Mouse (Mus musculus): ENCODE measurements at regions not wholly inside any gene's neighbourhood (a gene's known extent, or its start where the extent isn't known, plus 50 kb on each side); places are given as distances from the start of the nearest gene placed in this dataset.
A peak's percentile ranks its signal among the peaks of the same experiment; 100 is the strongest.

DNA sequence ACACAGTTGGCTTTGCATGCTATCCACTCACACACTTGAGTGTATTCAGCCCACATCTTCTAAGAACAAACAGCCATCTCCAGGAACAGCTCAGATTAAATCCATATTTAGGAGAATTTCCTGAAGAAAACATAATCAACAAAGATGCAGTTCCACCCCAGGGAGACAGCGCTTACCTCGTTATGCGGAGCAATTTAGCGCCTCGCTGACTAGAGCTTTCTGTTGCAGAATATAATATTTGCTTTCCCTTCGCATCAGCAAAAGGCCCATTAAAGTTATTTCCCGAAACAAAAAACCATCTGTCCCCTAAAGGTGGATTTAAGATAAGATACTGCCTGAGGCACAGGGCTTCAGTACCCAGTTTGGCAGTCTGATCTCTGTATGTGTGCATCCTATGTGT is 112.0 kb downstream of the Ndufa10 start:
- no peak for DNase-seq (ENCODE audit: extremely low spot score, low spot score)
- WGBS, result 87% methylated on average over 7 of the region's 7 CpGs
- Histone ChIP-seq H3K9me3 (no peaks in the 10 kb centered on the region), H3K4me1 (0 out of 2 replicates have a peak, but pooled peaks cover 10% of the 10 kb centered on the region), H3K36me3 (replicated peaks) (no peaks in the 10 kb centered on the region), H3K27me3 (ENCODE audit: poor library complexity, severe bottlenecking) (no peaks in the 10 kb centered on the region), H3K27ac (no peak overlapping the region), H3K4me3 (no peak overlapping the region)

DNA sequence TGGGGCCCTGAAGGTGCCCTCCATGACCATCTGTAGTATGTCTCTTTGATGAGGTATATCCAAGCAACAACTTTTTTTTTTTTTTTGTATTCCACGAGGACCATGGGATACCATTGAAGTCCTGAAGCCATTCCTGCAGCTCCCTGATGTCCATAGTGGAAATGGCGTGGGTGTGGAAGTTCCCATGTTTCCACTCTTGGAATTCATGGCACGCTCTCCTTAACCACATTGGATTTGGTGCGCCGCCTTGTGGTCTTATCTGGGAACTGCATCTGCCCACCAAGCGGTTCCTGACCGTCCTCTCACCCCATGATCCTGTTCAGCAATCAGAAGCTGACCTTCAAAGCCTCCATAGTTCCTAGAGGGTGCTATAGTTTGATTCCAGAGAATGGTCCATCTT is 113.4 kb downstream of the Ndufa10 start:
- H3K4me1 ChIP-seq, result 0 out of 2 replicates have a peak, but pooled peaks cover 10% of the 10 kb centered on the region
- H3K36me3 ChIP-seq (replicated peaks), result no peaks in the 10 kb centered on the region
- H3K27me3 ChIP-seq (ENCODE audit: poor library complexity, severe bottlenecking), result no peaks in the 10 kb centered on the region
- peak; percentile 66 for DNase-seq (ENCODE audit: extremely low spot score, low spot score)
- H3K27ac ChIP-seq, result no peak overlapping the region
- no peak overlapping the region for H3K4me3 ChIP-seq
- H3K9me3 ChIP-seq, result no peaks in the 10 kb centered on the region
- WGBS, result 22% methylated on average over 7 of the region's 7 CpGs

DNA sequence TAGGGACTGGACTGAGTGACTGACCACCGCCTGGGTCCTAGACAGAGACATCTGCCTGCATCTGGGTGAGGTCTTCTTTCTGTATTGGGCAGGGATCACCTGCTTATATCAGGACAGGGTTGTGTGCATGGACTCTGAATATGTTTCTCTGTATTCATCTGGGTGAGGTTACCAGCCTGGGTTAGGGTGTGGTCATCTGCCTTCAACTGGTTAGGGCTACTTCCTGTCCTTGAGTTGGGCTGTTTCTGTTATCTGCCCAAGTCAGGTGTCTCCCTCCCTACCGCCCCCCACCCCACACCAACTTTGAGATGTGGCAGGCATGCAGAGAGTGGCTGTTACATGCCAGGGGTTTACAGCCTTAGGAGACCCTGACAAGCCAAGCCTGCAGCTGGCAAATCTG is 114.2 kb downstream of the Ndufa10 start:
- no peak for DNase-seq (ENCODE audit: extremely low spot score, low spot score)
- H3K36me3 ChIP-seq (replicated peaks), result no peaks in the 10 kb centered on the region
- H3K9me3 ChIP-seq, result no peaks in the 10 kb centered on the region
- 0 out of 2 replicates have a peak, but pooled peaks cover 10% of the 10 kb centered on the region for H3K4me1 ChIP-seq
- H3K4me3 ChIP-seq, result no peak overlapping the region
- no peaks in the 10 kb centered on the region for H3K27me3 ChIP-seq (ENCODE audit: poor library complexity, severe bottlenecking)
- 89% methylated on average over 2 of the region's 2 CpGs for WGBS
- no peak overlapping the region for H3K27ac ChIP-seq

DNA sequence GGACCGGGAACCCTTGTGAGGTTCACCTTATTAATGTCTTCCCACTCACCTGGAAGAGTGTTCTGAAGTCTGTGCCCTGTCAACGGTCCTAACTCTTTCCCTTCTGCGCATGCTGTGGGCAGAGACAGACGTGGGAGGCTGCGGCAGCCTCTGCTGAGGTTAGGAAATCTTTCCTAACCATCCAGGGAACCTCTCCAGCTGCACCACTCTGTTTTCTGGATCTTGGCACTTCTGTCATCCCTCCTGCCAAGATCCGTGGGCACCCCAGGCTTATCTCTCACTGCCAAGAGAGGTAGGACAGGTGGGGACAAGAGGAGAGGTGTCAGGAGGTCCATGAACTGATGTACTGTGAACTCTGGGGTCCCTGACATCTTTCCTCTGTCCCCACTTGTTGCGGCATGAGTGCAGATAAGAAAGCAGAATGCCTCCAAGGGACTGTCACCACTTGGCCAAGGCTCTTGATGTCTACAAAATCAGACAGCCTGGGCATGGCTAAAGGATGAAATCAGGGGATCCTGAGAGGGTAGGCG is 114.8 kb downstream of the Ndufa10 start:
- no peaks in the 10 kb centered on the region for H3K27me3 ChIP-seq (ENCODE audit: poor library complexity, severe bottlenecking)
- no peak overlapping the region for H3K27ac ChIP-seq
- DNase-seq (ENCODE audit: extremely low spot score, low spot score), result no peak
- H3K4me1 ChIP-seq, result 0 out of 2 replicates have a peak, but pooled peaks cover 10% of the 10 kb centered on the region
- no peaks in the 10 kb centered on the region for H3K36me3 ChIP-seq (replicated peaks)
- no peak overlapping the region for H3K4me3 ChIP-seq
- H3K9me3 ChIP-seq, result no peaks in the 10 kb centered on the region
- WGBS, result 88% methylated on average over 8 of the region's 8 CpGs

DNA sequence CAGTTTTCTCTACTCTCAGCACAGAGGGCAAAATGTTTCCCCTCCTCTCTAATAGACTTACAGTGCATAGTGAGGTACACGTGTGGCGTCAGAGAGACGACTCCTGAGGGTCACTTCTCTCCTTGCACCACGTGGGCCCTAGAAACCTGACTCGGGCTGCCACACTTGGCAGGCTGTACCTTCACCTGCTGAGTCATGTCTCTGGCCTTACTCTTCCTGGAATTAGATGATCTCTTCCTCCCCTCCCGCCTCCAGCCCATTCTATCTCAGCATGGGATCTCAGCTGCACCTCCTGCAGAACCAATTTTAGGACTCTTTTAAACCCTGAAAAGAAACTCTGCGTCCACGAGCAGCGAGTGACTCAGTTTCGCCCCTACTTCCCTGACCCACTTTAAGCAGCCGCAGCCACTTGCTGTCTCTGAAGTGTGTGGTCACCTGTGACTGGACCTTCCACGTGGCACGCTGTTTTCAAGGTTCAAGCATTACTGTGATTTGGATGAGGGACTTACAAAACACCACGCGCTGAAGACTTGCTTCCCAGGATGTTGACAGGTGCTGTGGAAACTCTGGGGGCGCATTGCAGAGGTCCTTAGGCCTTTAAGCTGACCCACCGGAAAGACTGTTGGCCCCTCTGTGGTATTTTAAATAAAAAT is 125.2 kb downstream of the Ndufa10 start:
- Histone ChIP-seq H3K9me3 (no peaks in the 10 kb centered on the region), H3K4me3 (no peak overlapping the region), H3K27me3 (ENCODE audit: poor library complexity, severe bottlenecking) (no peaks in the 10 kb centered on the region), H3K36me3 (replicated peaks) (no peaks in the 10 kb centered on the region), H3K27ac (no peak overlapping the region), H3K4me1 (peaks cover 7% of the 10 kb centered on the region; the same call in 1 of the 2 replicates)
- 56% methylated on average over 17 of the region's 17 CpGs for WGBS
- no peak for DNase-seq (ENCODE audit: extremely low spot score, low spot score)

DNA sequence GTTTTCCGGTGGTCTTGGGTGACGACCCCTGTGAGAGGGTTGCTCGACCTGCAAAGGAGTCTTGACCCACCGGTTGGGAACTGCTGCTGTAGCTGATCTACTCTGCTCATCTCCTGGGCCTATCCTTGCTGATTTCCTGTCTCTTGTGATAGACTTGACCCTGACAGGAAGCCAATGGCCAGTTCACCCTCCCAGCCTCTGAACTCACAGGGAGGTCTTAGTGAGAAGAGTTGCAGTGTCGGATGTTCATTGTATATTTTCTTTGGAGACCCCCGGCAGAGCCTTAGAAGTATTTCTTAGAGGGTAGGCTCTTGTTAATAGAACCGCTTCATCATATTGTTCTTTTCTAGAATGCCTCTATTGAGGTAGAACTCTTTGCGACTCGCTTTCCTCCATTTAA is 126.0 kb downstream of the Ndufa10 start:
- Histone ChIP-seq H3K4me3 (no peak overlapping the region), H3K36me3 (replicated peaks) (no peaks in the 10 kb centered on the region), H3K27ac (no peak overlapping the region), H3K4me1 (peaks cover 7% of the 10 kb centered on the region; the same call in 1 of the 2 replicates), H3K27me3 (ENCODE audit: poor library complexity, severe bottlenecking) (no peaks in the 10 kb centered on the region), H3K9me3 (no peaks in the 10 kb centered on the region)
- no peak for DNase-seq (ENCODE audit: extremely low spot score, low spot score)
- 76% methylated on average over 9 of the region's 9 CpGs for WGBS

DNA sequence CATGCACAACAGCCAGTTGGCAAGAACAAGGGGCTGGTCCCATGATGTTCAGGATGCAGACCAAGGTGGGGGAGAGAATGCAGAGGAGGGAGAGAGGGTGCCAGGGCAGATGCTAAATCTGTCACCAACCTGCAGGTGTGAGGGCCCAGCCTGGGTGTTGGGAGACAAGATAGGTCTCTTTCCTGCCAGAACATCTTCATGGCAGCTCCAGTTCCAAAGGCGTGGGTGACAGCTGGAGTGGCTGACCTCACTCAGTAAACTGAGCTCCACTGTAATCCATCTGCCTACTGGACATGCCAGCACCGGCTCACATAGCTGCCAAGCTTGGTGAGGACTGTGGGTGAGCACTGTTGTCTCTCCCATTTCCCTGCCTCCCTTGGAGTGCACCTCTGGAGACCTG is 129.9 kb downstream of the Ndufa10 start:
- H3K27me3 ChIP-seq (ENCODE audit: poor library complexity, severe bottlenecking), result no peaks in the 10 kb centered on the region
- 88% methylated on average over 2 of the region's 2 CpGs for WGBS
- no peak overlapping the region for H3K27ac ChIP-seq
- DNase-seq (ENCODE audit: extremely low spot score, low spot score), result no peak
- H3K9me3 ChIP-seq, result no peaks in the 10 kb centered on the region
- H3K36me3 ChIP-seq (replicated peaks), result no peaks in the 10 kb centered on the region
- no peak overlapping the region for H3K4me3 ChIP-seq
- H3K4me1 ChIP-seq, result peaks cover 7% of the 10 kb centered on the region; the same call in 1 of the 2 replicates

DNA sequence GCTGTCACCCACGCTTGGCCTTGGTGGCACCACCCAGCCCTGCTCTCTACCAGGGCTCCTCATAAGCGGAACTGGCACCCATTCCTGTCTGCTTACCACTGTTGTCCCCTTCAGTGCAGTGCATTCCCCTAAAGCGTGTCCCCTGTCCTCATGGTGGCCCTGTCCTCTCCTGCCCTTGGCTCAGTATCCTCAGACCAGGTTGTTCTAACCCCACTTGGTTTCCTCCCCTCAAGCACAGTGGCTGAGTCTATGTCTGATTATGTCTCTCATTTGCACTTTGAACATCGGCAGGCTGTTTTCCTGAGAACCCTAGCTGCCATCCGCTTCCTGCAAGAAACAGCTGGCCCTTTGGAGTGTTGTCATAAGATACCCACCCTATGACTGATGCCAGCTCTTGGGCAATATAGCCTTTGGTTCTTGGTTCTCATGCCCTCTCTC is 130.5 kb downstream of the Ndufa10 start:
- Histone ChIP-seq H3K36me3 (replicated peaks) (no peaks in the 10 kb centered on the region), H3K4me3 (no peak overlapping the region), H3K27me3 (ENCODE audit: poor library complexity, severe bottlenecking) (no peaks in the 10 kb centered on the region), H3K9me3 (no peaks in the 10 kb centered on the region), H3K27ac (no peak overlapping the region), H3K4me1 (peaks cover under 1% of the 10 kb centered on the region; the same call in 1 of the 2 replicates)
- WGBS, result 94% methylated on average over 5 of the region's 5 CpGs
- no peak for DNase-seq (ENCODE audit: extremely low spot score, low spot score)

DNA sequence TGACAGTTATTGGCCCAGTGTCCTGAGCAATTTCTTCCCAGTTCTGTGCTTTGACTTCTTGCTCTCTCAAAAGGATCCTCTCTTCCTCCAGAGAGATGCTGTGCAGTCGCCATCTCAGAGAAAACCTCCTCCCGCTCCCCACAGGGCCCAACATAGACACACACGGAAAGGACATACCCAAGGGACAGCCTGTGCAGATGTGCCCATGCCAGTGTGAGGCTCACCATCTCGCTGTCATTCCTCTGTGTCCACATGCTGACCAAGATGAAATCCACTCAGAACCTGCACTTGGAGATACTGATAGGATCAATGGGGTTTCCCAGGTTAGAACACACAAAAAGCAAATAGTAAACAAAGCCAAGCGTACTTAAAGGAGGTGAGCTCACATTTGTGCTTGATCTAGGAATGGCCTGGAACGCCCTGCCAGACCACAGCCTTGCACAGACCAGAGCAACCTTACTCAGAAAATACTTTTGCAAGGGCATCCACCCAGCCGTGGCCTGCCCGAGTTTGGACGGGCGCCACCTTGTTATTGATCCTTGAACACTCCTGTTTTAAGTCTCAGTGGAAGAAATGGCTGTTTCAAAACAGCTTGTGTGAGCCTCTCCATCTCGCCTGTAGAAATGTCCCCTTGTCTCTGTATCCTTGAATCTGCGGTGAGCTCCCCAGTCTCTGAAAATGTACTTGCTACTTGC is 131.7 kb downstream of the Ndufa10 start:
- H3K36me3 ChIP-seq (replicated peaks), result no peaks in the 10 kb centered on the region
- no peaks in the 10 kb centered on the region for H3K27me3 ChIP-seq (ENCODE audit: poor library complexity, severe bottlenecking)
- no peaks in the 10 kb centered on the region for H3K9me3 ChIP-seq
- H3K4me3 ChIP-seq, result no peak overlapping the region
- no peak overlapping the region for H3K27ac ChIP-seq
- 91% methylated on average over 12 of the region's 12 CpGs for WGBS
- no peak for DNase-seq (ENCODE audit: extremely low spot score, low spot score)
- no peaks in the 10 kb centered on the region for H3K4me1 ChIP-seq

DNA sequence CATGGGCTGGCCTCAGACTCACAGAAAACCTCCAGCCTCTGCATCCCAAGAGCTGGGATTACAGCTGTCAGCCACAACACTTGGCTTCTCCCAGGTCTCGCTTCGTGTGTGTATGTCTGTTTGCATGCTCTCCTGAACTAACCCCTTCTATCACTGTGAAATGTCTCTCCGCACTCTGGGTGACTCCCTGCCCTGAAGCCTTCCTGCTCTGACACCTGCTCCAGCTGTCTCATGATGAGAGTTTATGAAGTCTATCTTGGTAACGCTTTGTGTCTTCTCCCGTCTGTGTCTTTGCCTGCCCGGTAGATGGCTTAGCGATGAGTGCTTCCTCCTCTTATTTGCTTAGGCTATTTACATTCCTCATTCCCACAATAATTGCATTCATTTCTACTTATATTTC is 133.0 kb downstream of the Ndufa10 start:
- DNase-seq (ENCODE audit: extremely low spot score, low spot score), result no peak
- WGBS, result 93% methylated on average over 7 of the region's 7 CpGs
- no peak overlapping the region for H3K4me3 ChIP-seq
- H3K27ac ChIP-seq, result no peak overlapping the region
- no peaks in the 10 kb centered on the region for H3K9me3 ChIP-seq
- no peaks in the 10 kb centered on the region for H3K36me3 ChIP-seq (replicated peaks)
- H3K27me3 ChIP-seq (ENCODE audit: poor library complexity, severe bottlenecking), result no peaks in the 10 kb centered on the region
- H3K4me1 ChIP-seq, result no peaks in the 10 kb centered on the region

DNA sequence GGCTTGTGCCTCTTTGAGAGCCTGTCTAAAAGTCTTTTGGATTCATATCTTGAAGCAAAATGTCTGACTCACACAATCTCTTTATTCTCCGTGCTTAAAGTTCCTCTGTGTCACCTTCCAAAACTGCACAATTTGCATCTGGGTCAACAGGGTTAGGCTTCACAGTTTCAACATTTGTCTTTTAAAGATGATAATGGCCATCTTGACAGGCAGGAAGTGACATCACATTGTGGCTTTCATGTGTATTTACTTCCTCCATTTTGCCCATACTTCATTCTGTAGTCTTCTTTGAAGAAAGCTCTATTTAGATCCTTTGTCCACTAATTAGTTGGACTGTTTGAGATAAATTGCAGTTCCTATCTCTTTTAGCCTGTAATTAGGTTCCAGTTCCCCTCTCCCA is 135.1 kb downstream of the Ndufa10 start:
- H3K9me3 ChIP-seq, result 0 out of 2 replicates have a peak, but pooled peaks cover 3% of the 10 kb centered on the region
- H3K36me3 ChIP-seq (replicated peaks), result no peaks in the 10 kb centered on the region
- no peaks in the 10 kb centered on the region for H3K4me1 ChIP-seq
- DNase-seq (ENCODE audit: extremely low spot score, low spot score), result no peak
- no peak overlapping the region for H3K4me3 ChIP-seq
- no peak overlapping the region for H3K27ac ChIP-seq
- H3K27me3 ChIP-seq (ENCODE audit: poor library complexity, severe bottlenecking), result no peaks in the 10 kb centered on the region
- 95% methylated on average over 1 of the region's 1 CpGs for WGBS

DNA sequence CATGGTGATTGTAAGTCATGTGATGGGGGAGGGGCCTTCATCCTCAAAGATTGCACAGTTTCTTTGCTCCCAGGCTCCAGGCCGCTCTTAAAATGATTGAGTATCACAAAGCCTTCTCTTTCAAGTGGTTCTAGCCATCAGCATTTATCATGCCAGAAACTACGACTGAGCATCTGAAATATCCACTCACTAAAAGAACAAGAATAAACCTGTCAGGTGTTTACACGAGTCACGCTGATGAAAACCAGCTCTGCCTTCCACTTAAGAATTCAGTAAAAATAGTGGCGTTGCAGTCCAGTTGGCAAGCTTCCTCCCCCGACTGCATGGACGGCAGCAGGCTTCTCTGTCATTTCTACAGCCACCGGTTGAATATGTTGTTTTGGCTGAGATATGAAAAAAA is 136.2 kb downstream of the Ndufa10 start:
- H3K27me3 ChIP-seq (ENCODE audit: poor library complexity, severe bottlenecking), result no peaks in the 10 kb centered on the region
- DNase-seq (ENCODE audit: extremely low spot score, low spot score), result no peak
- 90% methylated on average over 8 of the region's 8 CpGs for WGBS
- no peak overlapping the region for H3K27ac ChIP-seq
- H3K9me3 ChIP-seq, result 0 out of 2 replicates have a peak, but pooled peaks cover 3% of the 10 kb centered on the region
- no peak overlapping the region for H3K4me3 ChIP-seq
- H3K36me3 ChIP-seq (replicated peaks), result no peaks in the 10 kb centered on the region
- H3K4me1 ChIP-seq, result no peaks in the 10 kb centered on the region

DNA sequence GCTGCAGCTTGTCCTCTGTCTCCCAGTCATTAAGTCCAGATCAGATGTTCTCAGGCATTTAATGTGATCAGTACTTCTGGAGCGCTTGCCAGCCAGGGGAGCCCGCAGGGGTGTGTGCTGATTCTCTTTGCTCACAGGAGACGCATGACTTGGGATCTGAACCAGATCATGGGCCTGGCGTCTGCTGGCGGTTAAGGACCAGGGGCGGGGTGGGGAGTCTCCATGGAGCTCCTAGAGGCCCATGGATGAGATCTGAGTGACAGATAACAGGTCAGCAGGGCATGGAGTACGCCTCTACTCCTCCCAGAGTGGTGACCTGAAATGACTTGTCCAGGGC is 136.7 kb upstream of the Hdac4 start:
- Histone ChIP-seq H3K27ac (no peak overlapping the region), H3K9me3 (0 out of 2 replicates have a peak, but pooled peaks cover 3% of the 10 kb centered on the region), H3K27me3 (ENCODE audit: poor library complexity, severe bottlenecking) (no peaks in the 10 kb centered on the region), H3K4me1 (no peaks in the 10 kb centered on the region), H3K4me3 (no peak overlapping the region), H3K36me3 (replicated peaks) (no peaks in the 10 kb centered on the region)
- 82% methylated on average over 7 of the region's 7 CpGs for WGBS
- no peak for DNase-seq (ENCODE audit: extremely low spot score, low spot score)

Measured in forebrain, embryonic 10.5 days (tissue).